Mouse (Mus musculus) megakaryocyte-erythroid progenitor cell, adult 5-6 weeks (primary cell): ENCODE measurements around the gene Zbtb16. TPM values are rescaled to one million over a fixed set of nuclear protein-coding genes. Genes with fewer than 3 reads are reported as not detected.

Source experiments
- ATAC-seq: replicated peaks from 2 replicates; pipeline ENCODE4 v1.8.0; 2016; ENCODE audit warnings: mild to moderate bottlenecking, inconsistent platforms; ENCODE audit not compliant: severe bottlenecking, poor library complexity, low FRiP score, low TSS enrichment
- total RNA-seq, 2 experiments: library from RNA; stranded (forward) in 1 of 2; stranded (reverse) in 1 of 2; fragments of 200-1000, 215-1000 nt in 1 of 2; fragments of >200 nt in 1 of 2; fragmentation: Nextera tagmentation in 1 of 2; gene quantifications; 2 replicates each; pipeline ENCODE4 v1.2.3; 2014 to 2017

Gene Zbtb16
- total RNA-seq, 2 experiments from 2014 or later: 2.3 to 4.0 TPM

DNA sequence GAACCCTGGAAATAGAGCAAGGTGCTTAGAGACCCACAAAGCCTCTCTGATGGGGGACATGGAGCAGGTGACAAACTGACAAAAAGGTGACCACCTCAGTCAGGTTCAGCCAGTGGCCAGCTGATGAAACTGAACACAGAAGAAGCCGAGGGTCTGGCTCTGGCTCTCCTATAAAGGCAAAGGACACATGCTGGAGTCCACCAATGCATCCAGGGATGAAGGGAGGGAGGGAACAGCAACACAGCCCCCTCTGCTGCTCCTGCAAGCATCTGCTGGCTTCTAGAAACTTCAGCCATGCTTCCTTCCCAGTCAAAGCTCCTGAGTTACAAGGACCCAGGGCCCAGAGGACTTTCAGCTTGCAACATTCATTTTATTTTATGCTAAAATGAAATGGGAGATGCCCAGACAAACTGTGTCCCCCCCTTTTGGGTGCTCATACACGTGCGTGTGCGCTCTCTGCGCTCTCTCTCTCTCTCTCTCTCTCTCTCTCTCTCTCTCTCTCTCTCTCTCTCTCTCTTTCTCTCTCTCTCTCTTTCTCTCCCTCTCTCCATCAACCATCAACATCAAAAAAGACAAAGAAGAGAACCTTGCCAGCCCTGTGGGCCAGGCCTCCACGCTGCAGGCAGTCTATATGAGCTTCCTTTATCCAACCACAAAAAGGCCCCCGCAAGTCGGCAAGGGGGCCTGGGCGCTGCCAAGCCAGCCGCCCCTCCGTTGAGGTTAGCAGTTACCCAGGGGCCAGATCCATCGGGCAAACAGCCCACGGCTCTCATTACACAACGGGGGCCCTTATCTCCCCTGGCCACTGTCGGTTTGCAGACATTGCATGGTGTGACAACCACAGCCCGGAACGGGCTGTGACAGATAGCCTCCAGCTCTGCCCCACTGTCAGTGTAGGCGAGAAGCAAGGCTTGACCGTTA lies 21.8 kb downstream of the Zbtb16 start:
- ATAC-seq: peak; percentile 93

DNA sequence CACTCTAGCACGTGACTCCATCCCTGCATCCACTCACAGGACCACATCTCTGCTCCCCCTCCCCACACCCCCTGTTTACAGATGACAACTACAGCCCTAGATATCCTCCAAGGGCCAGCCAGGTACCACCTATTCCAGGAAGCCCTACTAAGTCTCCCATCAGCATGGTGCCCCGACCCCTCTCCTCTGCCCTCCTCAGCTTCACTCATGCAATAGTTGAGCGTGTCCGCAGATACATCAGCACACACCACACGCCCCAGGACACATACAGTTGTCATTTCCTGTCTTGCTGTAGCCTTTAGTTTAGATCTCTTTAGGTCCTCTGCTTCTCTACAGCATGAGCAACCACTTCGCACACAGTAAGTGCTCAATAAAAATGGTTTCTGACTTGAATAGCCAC lies 23.7 kb downstream of the Zbtb16 start:
- no peak for ATAC-seq

DNA sequence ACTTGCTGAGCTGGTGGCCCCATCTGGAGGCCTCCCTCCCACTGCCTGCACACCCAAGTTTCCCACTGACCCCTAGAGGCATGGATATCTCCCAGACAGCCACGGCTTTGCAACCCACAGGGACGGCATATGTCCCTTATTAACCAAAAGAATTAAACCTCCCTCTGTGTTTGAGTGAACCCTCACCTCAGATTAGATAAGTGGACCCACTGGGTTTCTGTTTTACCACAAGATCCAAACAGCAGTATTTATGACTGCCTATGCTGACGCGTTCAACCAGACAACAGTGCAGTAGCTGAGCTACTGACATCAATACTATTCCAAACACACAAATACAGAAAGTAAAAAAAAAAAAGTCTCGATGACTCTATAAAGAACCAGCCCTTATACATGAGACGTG lies 29.4 kb downstream of the Zbtb16 start:
- peak; percentile 25; the same call in 1 of the 2 replicates for ATAC-seq

DNA sequence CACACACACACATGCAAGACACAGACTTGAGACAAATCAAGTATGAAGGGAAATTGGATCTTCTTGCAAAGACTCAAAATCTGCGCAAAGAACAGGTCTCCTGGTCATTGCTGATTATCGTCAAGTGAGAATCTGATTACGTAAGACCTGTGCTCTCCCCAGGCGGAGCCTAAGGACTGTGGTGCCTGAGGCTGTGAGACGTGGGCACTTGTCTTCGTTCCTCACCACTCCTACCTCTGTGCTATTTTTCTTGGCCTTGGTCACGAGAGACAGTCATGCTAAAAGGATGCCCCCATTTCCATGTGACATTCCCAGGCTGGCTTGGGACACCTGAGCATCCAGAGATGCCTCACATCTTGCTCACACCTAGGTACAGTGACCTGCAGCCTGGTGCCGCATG lies 30.2 kb downstream of the Zbtb16 start:
- ATAC-seq: no peak

DNA sequence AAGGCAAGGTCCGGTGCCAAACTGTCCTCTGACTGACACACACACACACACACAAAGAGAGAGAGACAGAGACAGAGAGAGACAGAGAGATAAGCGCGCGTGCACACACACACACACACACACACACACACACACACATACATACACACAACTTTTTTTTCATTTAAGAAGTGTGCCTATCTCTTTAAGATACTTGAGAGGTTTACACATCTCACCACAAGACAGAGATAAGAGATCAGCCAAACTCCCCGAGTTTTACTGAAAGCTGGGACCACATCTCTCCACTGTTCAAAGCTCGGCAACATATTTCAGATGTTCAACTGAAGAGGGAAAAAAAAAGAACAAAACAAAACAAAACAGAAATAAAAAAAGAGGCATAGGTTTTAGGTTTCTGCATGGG lies 31.5 kb downstream of the Zbtb16 start:
- no peak for ATAC-seq

DNA sequence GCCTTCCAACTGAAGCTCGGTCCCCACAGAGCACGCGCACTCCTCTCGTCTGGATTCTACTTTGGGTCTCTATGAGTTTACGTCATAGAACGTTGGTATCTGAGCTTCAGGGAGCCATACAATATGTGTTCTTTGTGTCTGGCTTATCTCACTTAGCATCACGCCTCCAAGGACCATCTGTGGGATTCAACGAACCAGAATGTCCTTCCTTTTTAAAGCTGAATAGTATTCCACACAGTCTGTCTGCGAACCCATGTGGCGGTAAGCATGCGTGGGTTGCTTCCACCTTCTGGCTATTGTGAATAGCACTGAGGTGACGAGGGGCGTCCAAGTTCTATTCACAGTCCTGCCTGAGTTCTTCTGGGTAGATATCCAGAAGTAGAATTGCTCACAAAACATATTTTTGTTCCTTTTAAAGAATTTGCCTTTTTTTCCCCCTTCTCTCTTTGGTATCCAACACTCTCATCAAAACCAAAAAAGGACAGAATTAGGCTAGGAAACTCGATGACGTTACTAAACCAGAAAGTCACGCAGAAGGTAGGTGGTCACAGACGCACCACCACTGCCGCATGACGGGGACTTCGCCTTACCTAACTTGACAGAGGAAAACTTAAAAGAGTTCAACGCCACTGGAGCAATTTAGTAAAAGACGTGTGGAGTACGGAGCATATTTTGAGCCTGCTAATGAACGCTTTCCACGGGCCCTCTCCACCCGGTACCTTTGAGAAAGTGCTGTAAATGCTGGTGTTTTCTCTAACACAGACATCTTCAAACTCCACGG lies 32.4 kb downstream of the Zbtb16 start:
- ATAC-seq: no peak

DNA sequence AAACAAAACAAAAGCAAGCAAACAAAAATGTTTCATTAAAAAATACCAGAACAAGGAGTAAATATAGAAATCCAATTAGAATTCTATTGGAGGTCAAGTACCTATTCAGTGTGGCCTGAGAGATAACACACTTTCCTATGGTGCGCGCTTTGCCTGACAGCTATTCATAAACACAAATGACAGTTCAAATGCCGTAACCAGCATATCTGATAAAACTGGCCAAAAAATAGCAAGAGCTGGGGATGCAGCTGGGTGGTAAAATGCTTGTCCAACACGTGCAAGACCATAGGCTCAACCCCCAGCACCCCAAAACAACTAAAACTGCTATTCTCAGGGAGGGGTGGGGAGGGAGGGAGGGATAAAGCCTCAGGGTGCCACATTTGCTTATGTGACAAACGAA lies 33.6 kb downstream of the Zbtb16 start:
- peak; percentile 37 for ATAC-seq

DNA sequence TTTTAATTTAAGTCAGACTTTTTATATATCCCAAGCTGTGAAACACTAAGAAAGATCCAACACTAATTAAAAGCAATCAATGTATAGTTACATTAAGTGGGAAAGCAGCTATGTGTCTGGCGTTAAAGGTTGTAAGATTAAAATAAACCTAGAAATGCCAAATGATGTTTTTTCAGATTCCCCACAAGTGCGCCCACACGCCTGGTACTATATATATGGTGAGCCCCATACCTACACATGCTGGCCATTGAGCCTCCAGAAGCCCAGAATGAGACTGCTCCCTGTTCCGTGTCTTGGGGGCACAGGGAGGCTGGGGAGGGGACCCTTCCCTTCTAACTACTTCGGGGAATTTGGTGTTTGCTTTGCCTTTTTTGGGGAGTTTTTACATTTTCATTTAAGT lies 34.7 kb downstream of the Zbtb16 start:
- no peak for ATAC-seq

DNA sequence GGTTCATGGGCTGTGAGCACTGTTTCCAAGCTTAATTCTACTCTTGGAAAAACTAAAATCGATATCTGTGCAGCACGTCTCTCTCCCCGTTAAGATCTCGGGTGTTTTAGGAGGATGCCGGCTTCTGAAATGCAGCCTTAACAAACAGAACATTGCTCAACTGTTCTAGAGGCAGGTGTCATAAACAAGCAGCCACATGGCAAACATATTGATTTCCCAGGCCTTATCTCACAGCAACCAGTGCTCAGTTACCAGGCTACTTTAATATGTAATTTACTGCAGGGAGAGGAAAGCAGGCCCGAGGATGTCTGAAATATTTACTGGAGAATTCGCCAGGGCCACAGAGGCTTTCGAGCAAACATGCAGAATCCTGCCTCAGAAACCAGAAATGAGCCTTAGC lies 35.4 kb downstream of the Zbtb16 start:
- 0 out of 2 replicates have a peak, but pooled peaks have one; percentile 49 for ATAC-seq

DNA sequence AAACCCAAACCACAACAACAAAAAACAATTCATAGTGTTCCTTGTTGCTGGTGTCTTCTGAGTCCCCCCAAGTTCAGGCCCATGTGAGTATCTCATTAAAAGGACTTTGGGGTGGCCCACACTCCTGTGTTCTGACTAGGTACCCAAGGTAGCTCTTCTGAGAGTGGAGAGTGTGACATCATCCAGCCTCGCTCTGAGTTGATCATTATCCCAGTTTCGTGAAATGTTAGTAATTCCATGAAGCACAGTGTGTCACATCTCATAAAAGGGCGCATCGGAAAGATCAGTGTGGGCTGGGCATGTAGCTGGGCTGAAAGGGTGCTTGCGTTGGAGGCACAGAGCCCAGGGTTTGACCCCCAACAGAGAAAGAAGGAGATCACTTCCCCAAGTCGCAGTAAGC lies 38.0 kb downstream of the Zbtb16 start:
- no peak for ATAC-seq

DNA sequence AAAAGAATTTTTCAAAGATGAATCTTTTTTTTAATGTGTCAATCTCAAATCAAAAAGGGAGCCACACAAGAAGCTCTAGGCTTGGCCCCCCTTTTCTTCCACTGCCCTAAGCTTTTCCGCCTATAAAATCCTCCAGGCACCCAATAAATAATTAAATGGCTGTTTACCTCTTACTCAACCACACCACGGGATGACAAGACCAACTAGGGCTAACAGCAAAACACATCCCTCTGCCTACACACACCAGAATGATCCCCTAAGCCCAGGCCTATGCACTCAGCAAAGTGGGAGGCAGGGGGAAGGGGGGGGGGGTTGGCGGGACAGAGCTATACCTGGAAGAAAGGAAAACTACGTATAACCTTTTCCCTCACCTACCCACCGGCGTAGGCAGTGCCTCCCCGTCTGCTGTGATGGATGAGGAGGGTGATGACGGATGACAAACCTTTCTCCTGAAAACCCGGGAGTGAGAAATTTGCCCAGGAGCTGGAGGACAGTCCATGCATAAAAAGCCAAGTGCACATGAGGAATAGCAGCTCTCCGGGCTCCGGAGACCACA lies 39.7 kb downstream of the Zbtb16 start:
- no peak for ATAC-seq

DNA sequence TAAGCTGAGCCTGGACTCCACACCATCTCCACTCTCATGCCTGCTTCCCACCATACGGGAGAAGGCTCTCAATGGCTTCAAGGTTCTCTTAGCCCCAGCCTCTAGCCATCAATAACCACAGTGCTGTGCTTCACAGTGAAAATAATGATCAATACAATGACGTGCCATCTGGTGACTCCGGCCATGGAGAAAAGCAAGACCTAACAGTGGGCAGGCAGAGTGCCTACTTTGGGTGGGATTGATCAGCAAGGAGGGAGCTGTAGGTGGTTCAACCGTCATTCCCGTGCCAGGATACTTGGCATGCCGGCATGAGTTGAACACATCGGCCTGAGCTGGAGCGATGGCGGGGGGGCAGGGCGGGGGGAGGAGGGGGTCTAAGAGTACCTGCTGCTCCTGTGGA lies 40.3 kb downstream of the Zbtb16 start:
- no peak for ATAC-seq

DNA sequence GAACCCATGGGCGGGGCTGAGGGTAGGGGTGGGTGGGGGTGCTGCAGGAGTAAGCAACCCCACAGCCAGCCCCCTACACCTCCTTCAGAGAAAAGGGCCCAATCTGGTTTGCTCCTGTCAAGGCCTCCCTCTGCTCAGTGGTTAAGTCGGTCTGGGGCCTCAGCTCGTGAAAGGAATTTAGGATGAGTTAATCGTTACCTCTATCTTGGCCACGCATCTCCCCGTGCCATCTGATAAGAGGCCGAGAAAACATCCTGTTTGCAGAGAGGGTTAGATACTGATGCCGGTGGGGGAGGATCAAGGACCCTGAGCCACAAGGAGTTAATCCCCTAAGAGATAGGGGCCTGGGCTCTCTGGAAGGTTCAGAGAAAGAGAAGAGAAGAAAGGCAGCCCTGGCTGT lies 40.9 kb downstream of the Zbtb16 start:
- ATAC-seq: no peak

DNA sequence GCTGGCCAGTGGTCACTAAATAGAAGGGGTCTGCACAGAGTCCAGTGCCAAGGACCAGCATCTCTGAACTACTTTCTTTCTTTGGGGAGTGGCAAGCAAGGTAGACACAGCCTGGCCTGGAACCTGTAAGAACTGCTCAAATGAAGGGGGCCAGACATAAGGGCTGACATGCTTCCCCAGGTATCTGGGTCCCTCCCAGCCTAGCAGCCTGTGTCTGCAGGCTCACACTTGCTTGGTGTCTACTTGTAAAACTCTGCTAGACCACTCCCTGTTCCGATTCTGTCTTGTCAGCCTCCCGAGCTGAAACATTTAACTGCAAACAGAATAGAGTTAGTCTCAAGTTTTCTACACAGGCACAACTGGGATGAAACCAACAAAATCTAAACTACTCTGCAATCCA lies 41.6 kb downstream of the Zbtb16 start:
- ATAC-seq: no peak

DNA sequence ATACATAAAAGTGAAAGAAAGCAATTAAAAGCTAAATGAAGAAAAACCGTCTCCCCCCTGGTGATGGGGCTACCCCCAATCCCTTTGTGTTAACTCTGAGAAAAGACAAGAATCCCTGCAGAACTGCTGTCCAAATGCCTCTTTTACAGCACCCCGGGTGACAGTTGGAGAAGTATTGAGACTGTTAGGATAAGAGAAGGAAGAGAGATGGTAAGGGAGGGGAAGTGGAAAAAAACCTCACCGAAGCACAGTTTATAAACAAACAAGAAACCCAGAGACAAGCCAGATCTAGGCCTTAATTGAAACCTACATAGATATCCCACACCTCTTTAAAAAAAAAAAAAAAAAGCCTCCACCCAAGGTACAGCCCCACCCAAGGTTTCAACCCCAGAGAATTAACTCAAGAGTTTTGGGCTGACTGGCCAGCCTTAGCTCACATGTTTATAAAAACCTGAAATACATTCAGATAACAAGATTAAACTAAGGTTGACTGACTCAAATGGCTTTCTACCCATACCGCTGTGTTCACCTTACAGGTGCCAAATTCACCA lies 42.3 kb downstream of the Zbtb16 start:
- ATAC-seq: no peak

DNA sequence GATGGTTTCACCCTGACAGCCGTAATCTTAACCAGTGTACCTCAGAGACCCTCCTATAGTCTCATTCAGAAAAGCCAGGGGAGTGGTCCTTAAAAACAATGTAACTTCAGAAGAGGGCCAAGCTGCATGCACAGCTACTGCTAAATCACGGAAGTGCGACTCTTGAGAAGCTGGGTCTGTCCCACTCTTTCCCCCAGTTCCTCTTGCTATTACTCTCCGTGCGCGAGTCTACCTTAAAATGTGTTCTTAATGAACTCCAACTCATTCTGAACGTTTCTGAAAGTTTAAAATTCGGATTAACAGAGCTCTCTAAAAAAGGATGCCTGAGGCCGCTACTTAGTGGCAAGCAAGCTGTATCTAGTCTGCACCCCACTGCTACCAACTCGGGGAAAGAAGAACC lies 45.4 kb downstream of the Zbtb16 start:
- no peak for ATAC-seq

DNA sequence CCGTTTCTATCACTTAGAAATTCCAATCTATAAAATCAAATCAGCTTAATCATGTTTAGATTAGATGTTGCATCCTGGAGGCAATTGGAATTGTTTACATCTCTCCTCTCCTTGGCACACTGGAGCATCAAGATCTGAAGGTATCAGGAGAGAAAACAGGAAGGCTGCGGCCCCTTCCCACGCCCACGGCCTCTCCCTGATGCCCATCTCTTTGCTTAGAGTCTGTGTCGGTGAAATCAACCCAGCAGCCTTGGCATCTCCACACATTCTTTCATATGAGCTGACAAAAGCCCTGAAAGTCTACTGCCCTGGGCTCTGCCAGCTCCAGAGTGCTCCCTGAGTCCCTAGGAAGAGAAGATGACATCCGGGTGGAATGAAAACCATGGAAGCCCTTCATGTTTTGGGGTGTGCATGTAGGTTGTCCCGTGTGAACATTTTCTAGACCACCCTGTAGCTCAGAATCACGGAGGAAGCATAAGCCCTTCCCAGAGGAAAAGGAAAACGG lies 48.1 kb downstream of the Zbtb16 start:
- no peak for ATAC-seq

DNA sequence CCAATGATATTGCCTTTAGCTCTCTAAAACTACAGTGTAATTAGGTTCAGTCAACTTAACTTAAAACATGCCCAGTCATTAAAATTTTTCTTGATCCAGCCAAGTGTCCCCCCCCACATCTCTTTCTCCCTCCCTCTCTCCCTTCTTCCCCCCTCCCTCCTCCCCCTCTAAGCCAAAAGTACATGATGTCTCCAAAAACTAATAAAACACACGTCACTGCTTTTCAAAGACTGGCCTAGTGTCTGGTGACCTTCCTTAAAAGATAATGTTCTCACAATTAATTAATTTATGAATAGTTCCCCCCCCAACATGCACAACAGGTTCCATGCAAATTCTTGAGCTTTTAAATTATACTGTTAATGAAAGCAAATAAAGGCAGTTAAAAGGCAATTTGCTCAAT lies 48.7 kb downstream of the Zbtb16 start:
- ATAC-seq: no peak

DNA sequence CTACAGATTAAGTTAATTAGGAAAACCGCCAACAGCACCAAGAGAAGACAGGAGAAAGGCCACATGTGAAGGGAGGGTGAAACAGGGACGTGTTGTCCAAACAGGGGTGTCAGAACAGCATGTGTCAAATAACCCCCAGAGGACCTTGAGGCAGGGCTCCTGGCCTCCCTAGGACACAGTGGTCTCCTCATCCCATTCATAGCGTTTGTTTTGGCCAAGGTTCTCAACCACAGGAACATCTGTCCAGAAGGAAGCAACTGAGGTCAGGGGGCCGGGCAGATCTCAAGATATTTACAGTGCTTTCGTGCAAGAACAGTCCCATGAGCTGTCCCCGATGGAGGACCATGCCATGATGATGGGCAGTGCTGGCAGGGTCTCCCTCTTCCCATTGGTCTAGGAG lies 49.2 kb downstream of the Zbtb16 start:
- ATAC-seq: no peak

DNA sequence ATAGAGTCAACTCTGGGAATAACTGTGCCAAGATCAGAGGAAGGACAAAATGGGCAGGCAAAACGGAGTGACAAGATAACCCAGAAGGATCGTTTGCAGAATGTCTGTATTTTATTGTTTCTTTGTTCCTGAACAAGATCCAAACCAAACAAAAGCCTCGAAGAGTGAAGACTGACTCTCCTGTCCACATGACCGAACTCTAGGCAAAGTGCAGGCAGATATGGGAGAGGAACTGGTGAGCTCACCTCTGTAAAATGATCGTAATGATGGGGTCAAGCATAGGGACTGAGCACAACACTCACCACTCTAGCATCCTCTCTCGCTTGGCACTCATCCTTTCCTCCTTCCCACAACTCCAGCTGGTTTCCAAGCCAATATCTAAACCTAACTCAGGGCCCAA lies 51.1 kb downstream of the Zbtb16 start:
- ATAC-seq: no peak
